Mouse (Mus musculus): ENCODE measurements around the gene Cnksr2. TPM values are rescaled to one million over a fixed set of nuclear protein-coding genes. Genes with fewer than 3 reads are reported as not detected.

The Cnksr2 gene
- polyA plus RNA-seq (2017; shearing (Covaris generic)) = not detected

DNA sequence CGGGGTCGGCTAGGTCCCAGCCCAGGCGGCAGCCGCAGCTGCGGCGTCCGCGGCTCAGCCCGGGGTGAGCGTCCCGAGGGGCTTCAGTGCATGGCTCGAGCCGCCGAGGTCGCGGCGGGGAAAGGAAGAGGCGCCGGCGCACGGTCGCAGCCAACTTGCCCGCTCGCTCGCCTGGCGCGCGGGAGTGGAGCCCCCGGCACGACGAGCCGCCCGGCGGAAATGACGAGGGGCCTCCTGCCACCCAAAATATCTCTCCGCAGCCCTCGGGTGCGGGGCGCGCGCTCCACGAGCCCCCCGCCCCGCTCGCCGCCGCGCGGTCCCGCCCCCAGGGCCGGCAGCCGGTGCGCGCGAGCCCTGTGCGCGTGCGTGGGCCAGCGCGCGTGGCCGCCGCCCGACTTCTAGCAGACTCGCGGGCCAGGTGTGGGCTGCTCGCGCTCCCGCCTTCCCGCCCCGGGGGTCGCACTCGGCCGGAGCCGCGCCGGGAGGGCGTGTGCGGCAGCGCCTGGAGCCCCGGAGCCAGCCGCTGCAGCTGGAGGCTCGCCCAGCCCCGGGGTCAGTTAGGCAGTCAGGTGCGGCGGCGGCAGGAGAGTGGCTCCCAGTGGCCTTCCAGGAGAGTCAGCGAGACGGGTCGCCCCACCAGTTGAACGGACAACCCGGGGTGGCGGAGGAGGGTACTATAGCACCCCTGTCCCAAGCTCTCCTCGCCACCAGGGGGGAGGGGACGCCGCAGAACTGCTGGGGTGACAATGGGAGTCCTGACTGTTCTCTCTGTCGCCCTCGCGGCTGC lies at the start of gene Cnksr2:
Cnksr2 (minus strand) TSS at position 238 of the 787 bp plus-strand sequence.

DNA sequence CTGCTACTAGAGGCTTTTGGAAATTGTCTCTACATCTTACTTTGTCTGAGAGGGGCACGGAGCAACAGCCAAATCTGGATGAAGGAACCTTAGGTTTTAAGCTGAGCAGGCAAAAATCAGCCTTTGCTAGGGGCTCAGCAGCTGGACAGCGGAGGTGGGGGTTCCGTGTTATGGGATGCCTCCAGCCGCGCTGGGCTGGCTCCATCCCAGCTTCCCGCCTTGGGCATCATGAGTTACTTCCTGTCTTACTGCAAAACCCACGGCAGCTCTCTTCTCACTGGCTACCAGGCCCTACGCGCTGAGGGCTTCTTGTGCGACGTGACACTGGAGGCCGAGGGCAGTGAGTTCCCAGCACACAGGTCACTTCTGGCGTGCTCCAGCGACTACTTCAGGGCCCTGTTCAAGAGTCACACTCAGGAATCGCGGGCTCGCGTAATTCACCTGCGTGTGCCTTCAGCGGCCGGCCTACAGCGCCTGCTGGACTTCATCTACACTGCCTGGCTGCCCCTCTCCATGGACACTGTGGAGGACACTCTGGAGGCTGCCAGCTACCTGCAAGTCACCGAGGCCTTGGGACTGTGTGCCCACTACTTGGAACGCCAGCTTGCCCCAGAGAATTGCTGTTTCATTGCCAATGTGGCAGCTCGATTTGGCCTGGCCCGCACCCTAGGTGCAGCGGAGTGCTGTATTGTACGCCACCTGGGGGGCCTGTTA lies 224.7 kb downstream of the Cnksr2 start, which contains the start of gene Klhl34:
Klhl34 (plus strand) TSS at position 229 of the 714 bp plus-strand sequence.

Other genes starting within 250 kb of the Cnksr2 start
- gene Klhl34, start 224.9 kb downstream of the Cnksr2 start, polyA plus RNA-seq (2017; shearing (Covaris generic)) = not detected

Measured in CD4-positive, CD25-positive, alpha-beta regulatory T cell, adult 9 weeks (primary cell).